Mouse (Mus musculus) c-Kit-negative CD71-positive TER-119-positive erythroid progenitor cells, embryonic 14.5 days (primary cell): ENCODE data around the gene Zim1.

Experiments
- DNase-seq: peaks from one replicate; pipeline ENCODE4 v3.0.0-alpha.2; 2013; ENCODE audit warnings: low read depth, low spot score

Zim1 gene

DNA sequence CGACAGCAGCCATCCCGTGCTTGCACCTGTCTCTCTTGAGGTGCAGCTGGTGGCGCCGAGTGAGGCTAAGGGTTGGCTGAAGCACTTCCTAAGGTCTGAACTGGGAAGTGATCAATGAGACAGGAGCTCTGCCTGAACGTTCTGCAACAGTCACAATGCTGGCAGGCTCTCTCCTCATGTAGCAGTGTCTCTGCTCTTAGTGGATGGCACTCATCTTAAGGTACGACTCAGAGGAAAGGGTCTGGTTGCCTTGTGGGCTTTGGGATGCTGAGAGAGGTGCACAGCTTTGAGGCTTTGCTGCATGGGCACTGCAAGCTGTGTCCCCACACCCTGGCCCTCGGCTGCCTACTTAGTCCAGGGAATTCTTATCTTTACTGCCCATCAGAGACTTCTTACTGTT lies 45.0 kb downstream of the Zim1 start:
- DNase-seq: no peak

DNA sequence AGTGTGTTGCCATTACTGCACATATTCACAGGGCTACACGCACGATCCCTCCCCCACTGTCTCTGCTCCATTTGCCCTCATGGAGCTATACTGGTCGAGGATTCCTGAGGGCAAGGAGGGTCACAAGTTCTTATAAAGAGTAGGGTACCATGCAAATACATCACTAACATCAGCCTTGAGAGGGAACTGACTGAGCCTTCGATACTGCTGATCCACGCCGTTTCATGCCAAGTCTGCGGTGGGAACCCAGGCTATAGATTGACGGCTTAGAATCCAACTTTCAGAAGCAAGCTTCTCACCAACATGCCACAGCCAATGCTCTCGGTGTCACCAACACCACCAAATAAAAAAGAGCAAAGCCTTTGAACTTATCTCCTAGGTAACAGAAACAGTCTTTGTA lies 45.7 kb downstream of the Zim1 start:
- DNase-seq: no peak

DNA sequence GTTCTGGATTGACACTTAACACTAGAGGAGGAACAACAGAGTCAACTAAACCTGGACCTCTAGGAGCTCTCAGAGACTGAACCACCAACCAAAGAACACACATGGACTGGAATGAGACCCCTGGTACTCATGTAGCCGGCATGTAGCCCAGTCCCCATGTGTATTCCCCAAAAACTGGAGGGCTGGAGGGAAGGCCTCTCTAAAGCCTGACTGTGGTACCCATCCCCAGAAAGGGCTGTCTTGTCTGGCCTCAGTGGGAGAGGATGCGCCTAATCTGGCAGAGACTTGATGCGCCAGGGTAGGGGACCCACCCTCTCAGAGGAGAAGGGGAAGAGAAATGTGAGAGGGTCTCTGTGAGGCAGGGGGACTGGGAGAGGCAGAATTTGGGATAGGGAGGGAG lies 50.4 kb downstream of the Zim1 start:
- DNase-seq: no peak

DNA sequence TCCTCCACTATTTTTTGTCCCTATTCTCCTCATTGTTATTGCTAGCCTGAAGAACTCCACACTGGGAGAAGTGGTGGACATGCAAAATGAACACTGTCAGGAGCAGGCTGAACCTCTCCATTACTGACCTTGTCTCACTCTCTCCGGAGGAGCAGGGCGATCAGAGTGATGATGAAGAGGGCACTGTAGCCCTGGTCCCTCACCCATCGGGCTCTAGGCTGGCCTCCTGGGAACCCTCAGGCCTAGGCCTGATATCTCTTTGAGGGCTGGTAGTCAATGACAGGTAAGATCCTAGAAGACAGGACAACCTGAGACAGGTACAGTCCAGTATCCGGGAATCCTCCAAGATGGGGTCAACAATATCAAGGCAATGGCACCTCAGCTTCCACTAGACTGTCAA lies 58.2 kb downstream of the Zim1 start:
- DNase-seq: no peak

DNA sequence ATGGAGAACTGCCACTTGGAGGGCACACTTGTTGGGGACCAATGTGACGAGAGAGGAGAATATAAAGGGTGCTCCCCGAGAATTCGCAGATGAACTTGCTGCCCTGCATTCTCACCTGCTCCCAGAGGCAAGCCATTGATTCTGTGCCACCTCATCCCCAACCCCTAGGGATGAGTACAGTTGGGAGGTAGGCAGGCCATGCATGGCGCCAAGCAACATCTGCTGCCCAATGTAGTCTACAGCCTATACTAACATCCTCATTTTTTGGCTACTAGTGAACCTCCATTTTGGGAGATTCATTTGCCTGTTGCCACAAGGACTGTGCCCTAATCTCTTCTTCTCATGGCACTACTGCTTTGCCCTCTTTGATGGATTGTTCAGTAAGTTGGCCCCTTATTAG lies 59.5 kb downstream of the Zim1 start:
- DNase-seq: no peak

DNA sequence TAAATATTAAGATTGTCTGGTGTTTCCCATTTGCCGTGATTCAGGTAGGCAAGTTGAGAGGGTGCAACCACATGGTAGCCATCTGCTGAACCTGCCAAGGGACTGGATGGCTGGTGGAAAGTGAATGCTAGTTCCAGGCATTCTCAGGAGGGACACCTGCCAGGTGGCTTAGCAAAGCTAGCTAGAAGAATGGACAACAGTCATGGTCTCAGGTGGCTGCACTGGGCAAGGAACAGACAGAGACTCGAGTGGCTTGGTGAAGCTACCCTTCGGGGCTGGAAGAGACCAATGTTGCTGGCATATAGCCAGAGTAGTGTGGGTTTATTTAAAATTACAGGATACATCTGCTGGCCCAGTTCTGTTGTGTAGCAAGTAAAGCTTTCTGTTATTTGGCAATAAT lies 60.4 kb downstream of the Zim1 start:
- DNase-seq: no peak
